Mouse (Mus musculus): ENCODE data around the gene Acbd3. TPM values are rescaled to one million over a fixed set of nuclear protein-coding genes. Genes with fewer than 3 reads are reported as not detected.

The Acbd3 gene
- total RNA-seq, 2 experiments from 2014 or later, result 32.6 to 34.4 TPM

- Histone ChIP-seq H3K27ac (no peak overlapping the region), H3K4me3 (no peak overlapping the region)
- no peak for DNase-seq (ENCODE audit: low spot score in 2 of 2)
- TF ChIP-seq CTCF (conservative IDR thresholded peaks at IDR 0.05), result no peak
Observed at GRCm38 (mm10) chr1:180800814-180801213, 75.0 kb downstream of the Acbd3 start.

- Histone ChIP-seq H3K4me3 (no peak overlapping the region), H3K27ac (no peak overlapping the region)
- no peak for TF ChIP-seq CTCF (conservative IDR thresholded peaks at IDR 0.05)
- no peak for DNase-seq (ENCODE audit: low spot score in 2 of 2)
Observed at GRCm38 (mm10) chr1:180801466-180801994, 75.7 kb downstream of the Acbd3 start.

Other genes with a start within 250 kb of the Acbd3 start
- gene Stum, start 242.5 kb upstream of the Acbd3 start, total RNA-seq (2021), result 100 to 1,000 TPM; 298 to 309 TPM
- 100 to 1,000 TPM; 122 to 153 TPM for gene Parp1, start 157.1 kb upstream of the Acbd3 start, total RNA-seq (2021)
- gene Lin9, start 84.9 kb upstream of the Acbd3 start, total RNA-seq (2021), result 1 to 10 TPM; 4.7 to 4.8 TPM
- gene Mixl1, start 29.0 kb upstream of the Acbd3 start, total RNA-seq (2021), result not detected
- gene H3f3a, start 87.9 kb downstream of the Acbd3 start, total RNA-seq (2021), result 100 to 1,000 TPM; 319 to 351 TPM
- 10 to 100 TPM; 22.9 TPM for gene Sde2, start 125.1 kb downstream of the Acbd3 start, total RNA-seq (2021)
- gene Lefty2, start 167.1 kb downstream of the Acbd3 start, total RNA-seq (2021), result 1 to 10 TPM; 1.4 to 2.0 TPM
- 10 to 100 TPM; 42.9 to 44.9 TPM for gene Pycr2, start 178.2 kb downstream of the Acbd3 start, total RNA-seq (2021)
- 10 to 100 TPM; 11.4 to 12.9 TPM for gene Lefty1, start 209.0 kb downstream of the Acbd3 start, total RNA-seq (2021)
- gene Tmem63a, start 216.3 kb downstream of the Acbd3 start, total RNA-seq (2021), result 10 to 100 TPM; 20.4 to 23.8 TPM

All from layer of hippocampus, adult 2 months (tissue).